Mouse (Mus musculus) bone marrow macrophage, adult 2 months (primary cell): ENCODE measurements around the gene Exoc8. TPM values are rescaled to one million over a fixed set of nuclear protein-coding genes. Genes with fewer than 3 reads are reported as not detected.

ENCODE experiments used
- H3K27ac ChIP-seq: 2 replicates; pipeline ENCODE4 v1.5.1; 2012; ENCODE audit warnings: low read depth, low read length; ENCODE audit not compliant: insufficient read depth
- H3K4me1 ChIP-seq: 2 replicates; pipeline ENCODE4 v1.6.1; 2012; ENCODE audit warnings: low read length; ENCODE audit not compliant: control insufficient read depth, insufficient read depth
- H3K4me3 ChIP-seq: 2 replicates; pipeline ENCODE4 v1.5.1; 2012; ENCODE audit warnings: mild to moderate bottlenecking, low read length, moderate library complexity; ENCODE audit not compliant: insufficient read depth
- CTCF ChIP-seq: IDR thresholded peaks from 2 replicates; pipeline ENCODE4 v1.5.1; 2012; ENCODE audit warnings: low read depth, mild to moderate bottlenecking, low read length, moderate library complexity
- POLR2A ChIP-seq: IDR thresholded peaks from 2 replicates; pipeline ENCODE4 v1.6.1; 2012; ENCODE audit warnings: mild to moderate bottlenecking, low read depth, low read length, borderline replicate concordance
- polyA plus RNA-seq: library from polyadenylated mRNA; stranded (reverse); fragments of >200 nt; gene quantifications from 2 replicates; pipeline ENCODE4 v1.2.4, GENCODE M21; 2012; ENCODE audit not compliant: missing spikeins, insufficient read depth, insufficient read length

Gene Exoc8
- polyA plus RNA-seq, 1 experiment, result 12.4 TPM

DNA sequence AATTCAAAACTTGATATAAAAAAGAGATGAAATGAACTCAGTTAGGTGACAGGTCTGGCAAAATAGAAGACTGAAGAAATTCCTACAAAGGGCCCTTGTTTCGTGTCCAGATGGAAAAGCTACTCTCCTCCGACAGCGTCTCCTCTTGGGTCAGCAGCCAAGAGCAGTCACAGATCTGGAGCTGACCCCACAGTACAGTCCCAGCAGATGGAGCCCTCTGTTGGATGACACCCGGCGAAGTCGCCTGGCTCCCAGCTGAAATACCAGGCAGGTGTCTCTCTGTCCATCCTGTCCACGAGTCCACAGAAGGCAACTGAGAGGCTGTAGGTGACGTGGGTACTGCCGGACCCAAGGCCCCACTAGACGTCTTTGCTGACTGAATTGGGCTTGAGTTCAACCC lies 12.8 kb upstream of the Exoc8 start:
- no peak overlapping the region for H3K27ac ChIP-seq
- no peak overlapping the region for H3K4me3 ChIP-seq
- H3K4me1 ChIP-seq, result peaks cover 14% of the 10 kb centered on the region
- no peak for TF ChIP-seq POLR2A
- no peak for TF ChIP-seq CTCF

DNA sequence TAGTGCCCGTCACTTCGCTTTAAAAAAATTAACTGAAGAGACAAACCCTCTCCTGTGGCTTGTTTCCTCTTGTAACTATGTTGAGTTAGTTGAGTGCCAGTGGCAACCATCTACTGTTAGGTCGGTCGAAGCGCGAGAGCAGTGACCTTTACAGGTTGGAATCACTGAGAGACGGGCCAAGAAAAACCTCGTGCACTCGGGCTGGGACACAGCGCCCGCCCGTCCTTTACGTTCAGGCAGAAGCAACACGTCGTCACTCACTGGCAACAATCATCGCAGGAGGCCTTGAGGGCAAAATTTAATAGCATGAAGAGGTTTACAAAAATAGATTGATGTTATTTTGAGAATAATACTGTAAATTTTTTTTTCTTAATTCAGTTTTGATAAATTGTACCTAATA lies 12.4 kb upstream of the Exoc8 start:
- no peak for TF ChIP-seq POLR2A
- TF ChIP-seq CTCF, result no peak

DNA sequence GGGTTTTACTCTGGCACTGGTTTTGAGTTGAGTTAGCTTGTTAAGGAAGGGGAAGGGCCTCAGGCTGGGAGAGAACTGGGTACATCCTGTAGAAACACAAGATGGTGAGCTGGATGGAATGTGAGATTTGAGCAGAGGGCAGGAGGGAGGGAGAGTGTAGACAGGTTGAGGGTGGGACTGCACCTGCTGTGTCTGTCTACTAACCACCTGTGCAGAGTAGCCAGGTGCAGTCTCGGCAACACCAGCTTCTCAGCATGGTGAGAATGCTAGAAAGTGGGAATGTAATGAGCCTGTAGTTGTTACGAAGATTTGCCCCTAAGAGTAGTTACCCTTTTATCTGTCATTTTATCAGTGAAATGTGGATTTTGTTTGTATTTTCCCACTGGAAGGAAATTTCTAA lies 8.0 kb upstream of the Exoc8 start:
- H3K4me3 ChIP-seq, result no peak overlapping the region
- no peak overlapping the region for H3K27ac ChIP-seq
- TF ChIP-seq POLR2A (no peak), CTCF (no peak)
- no peaks in the 10 kb centered on the region for H3K4me1 ChIP-seq

More for the DNA sequence above, 12.4 kb upstream of the Exoc8 start:
- Histone ChIP-seq H3K4me1 (peaks cover 14% of the 10 kb centered on the region), H3K4me3 (no peak overlapping the region), H3K27ac (no peak overlapping the region)

DNA sequence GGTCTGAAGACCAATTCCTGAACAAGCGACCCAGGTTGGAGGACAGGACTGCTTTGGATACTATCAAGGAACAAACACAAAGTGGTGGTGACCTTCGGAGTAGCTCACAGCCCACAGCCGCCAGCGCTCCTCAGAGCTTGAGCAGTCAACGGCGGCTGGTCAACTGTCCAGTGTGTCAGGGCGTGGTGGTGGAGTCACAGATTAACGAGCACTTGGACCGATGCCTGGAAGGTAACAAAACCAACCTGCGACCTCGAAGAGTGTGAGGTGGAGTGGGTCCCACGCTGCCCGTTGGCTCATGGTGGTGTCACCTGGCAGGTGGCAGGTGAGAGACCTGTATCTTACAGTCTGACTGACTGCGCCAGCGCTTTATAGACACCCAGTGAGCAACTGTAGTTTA lies 5.7 kb upstream of the Exoc8 start:
- no peak for TF ChIP-seq POLR2A
- TF ChIP-seq CTCF, result no peak
- no peak overlapping the region for H3K4me3 ChIP-seq
- H3K4me1 ChIP-seq, result peaks cover 7% of the 10 kb centered on the region; the same call in 1 of the 2 replicates
- no peak overlapping the region for H3K27ac ChIP-seq

- Histone ChIP-seq H3K4me3 (peak overlapping the region; percentile 89), H3K4me1 (peaks cover 26% of the 10 kb centered on the region), H3K27ac (peak overlapping the region; percentile 54)
- no peak for TF ChIP-seq POLR2A
- TF ChIP-seq CTCF, result no peak
These were observed 873 bp upstream of the Exoc8 start for GRCm38 (mm10) chr8:124898251-124898905.

DNA sequence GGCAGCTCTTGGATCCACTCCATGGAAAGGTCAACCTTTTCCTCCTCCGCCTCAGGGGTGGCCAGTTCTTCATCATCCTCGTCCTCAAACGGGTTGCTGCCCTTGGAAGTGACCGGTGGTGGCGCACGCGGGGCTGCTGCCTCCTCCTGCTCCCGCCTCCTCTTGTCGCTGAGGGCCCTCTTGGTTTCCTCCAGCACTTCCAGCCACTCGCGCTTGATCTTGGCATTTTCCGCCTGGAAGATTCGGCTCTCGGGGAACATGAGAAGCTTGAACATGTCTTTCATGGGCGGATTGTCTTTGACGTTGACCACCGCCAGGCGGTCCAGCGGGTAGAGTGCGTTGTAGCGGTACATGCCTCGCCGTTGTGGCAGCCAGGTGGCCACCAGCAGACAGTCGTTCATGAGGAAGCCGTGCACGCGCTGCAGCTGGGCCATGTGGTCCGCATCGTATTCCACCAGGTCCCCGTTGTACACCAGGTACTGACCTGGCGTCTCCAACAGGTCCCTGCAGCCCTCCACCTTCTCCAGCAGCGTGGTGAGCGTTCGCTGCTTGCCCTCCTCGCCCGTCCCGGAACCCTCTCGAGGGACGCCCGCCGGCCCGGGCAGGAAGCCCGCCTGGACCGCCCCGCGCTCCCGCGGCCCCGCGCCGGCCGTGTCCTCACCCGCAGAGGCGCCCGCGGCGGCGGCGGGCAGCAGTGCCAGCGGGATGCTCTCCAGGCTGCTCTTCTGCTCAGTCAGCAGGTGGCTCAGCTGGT lies 696 bp downstream of the Exoc8 start:
- Histone ChIP-seq H3K4me3 (peak overlapping the region; percentile 83), H3K27ac (peak overlapping the region; percentile 62), H3K4me1 (peaks cover 26% of the 10 kb centered on the region)
- peak; percentile 47 for TF ChIP-seq CTCF
- no peak for TF ChIP-seq POLR2A

DNA sequence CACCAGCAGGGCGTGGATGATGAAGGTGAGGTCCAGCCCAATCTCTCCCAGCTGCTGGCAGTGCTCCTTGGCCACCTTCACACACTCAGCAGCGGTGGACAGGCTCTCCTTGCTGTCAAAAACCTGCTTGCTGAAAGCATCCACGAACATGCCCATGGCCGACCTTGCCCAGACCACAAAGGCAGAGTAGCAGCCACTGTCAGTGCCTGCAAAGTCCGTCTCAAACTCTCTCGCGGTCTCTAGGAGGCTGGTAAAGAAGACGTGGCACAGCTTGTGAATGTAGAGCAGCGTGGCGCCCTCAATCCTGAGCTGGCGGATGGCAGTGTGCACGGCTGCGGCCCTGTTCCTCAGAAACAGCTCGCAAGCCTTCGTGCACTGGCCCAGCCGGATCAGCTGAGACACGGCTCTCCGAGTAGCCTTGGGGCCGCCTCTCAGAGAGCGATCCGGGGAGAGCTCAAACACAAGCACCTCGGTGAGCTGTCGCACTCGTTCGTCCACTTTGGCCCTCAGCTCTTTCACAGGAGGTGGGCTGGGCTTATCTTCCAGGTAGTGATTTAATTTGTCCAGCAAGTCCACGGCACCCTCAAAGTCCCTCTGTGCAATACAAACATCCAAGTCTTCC lies 1.4 kb downstream of the Exoc8 start:
- Histone ChIP-seq H3K4me1 (peaks cover 26% of the 10 kb centered on the region), H3K27ac (no peak overlapping the region), H3K4me3 (peak overlapping the region; percentile 83)
- no peak for TF ChIP-seq POLR2A
- no peak for TF ChIP-seq CTCF

DNA sequence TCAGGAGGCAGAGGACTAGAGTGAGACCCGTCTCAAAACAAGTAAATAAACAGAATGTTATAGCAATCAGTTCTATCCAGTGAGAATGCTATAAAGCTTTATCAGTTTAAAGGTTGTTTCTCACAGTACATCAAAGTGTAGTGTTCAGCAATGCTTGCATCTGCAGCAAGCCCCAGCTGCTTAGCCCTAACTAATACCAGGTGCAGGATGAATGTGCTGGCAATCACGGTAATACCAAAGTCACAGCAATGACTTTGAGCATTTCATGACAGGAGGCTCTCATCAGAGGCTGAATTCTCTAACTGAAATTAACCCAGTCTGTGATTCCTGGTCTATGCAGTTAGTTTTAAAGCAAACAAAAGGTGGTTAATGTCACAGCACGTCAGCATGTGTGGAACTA lies 4.9 kb downstream of the Exoc8 start:
- Histone ChIP-seq H3K27ac (no peak overlapping the region), H3K4me1 (peaks cover 19% of the 10 kb centered on the region), H3K4me3 (no peak overlapping the region)
- TF ChIP-seq POLR2A, result no peak
- no peak for TF ChIP-seq CTCF

DNA sequence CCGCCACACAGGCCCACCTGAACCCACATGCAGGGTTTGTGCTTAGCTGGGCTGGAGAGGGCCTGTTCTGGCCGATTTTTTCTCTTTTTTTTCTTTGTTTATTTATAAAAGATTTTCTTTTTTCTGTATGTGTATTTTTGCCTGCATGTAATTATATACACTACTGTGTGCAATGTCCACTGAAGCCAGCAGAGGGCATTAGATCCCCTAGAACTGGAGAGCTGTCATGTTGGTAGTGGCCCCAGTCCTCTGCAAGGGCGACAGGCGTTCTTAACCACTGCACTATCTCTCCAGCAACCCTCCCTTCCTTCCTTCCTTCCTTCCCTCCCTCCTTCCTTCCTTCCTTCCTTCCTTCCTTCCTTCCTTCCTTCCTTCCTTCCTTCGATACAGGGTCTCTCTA lies 9.1 kb downstream of the Exoc8 start:
- TF ChIP-seq POLR2A (no peak), CTCF (no peak)
- Histone ChIP-seq H3K4me3 (no peak overlapping the region), H3K4me1 (no peaks in the 10 kb centered on the region), H3K27ac (no peak overlapping the region)

GRCm38 (mm10) chr8:124878946-124879526 lies 18.5 kb downstream of the Exoc8 start:
- Histone ChIP-seq H3K4me3 (no peak overlapping the region), H3K27ac (no peak overlapping the region), H3K4me1 (no peaks in the 10 kb centered on the region)
- TF ChIP-seq POLR2A, result no peak
- TF ChIP-seq CTCF, result no peak
